Mouse (Mus musculus) common myeloid progenitor, adult 5-6 weeks (primary cell): ENCODE results near the gene Ndufc1. TPM values are rescaled to one million over a fixed set of nuclear protein-coding genes. Genes with fewer than 3 reads are reported as not detected.
"Not testable (repeated sequence)": the region's sequence is repeated elsewhere in the genome, so short reads cannot be mapped to it uniquely, and the experiment has no call there.

ENCODE experiments used
- ATAC-seq: replicated peaks from 2 replicates; pipeline ENCODE4 v1.8.0; 2016; ENCODE audit warnings: low read depth, mild to moderate bottlenecking, moderate TSS enrichment, inconsistent platforms; ENCODE audit not compliant: poor library complexity, severe bottlenecking
- total RNA-seq: library from RNA; stranded (forward); fragments of 200-1000, 187-1606 nt; gene quantifications from 2 replicates; pipeline ENCODE4 v1.2.3, GENCODE M21; 2017

Ndufc1 gene
- total RNA-seq, 1 experiment from 2014 or later, result 22.7 TPM

- ATAC-seq, result no peak
Observed at GRCm38 (mm10) chr3:51373544-51373943, 35.2 kb downstream of the Ndufc1 start.

DNA sequence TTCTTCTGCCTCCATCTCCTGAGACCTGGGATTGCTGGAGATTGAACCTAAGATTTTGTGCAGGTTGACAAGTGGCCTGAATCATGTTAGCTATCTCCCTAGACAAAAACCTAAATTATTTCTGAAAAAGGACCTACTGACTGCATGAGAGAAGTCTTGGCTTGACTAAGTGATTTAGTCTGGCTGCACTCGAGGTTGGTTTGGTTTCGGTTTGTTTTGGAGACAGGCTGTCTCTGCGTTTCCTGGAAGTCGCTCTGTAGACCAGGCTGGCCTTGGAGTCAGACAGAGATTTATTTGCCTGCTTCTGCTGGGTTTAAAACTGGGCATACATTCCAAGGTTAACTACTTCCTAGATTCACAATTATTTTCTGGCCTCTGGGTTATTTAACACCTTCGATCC is 35.9 kb downstream of the Ndufc1 start:
- ATAC-seq, result no peak

DNA sequence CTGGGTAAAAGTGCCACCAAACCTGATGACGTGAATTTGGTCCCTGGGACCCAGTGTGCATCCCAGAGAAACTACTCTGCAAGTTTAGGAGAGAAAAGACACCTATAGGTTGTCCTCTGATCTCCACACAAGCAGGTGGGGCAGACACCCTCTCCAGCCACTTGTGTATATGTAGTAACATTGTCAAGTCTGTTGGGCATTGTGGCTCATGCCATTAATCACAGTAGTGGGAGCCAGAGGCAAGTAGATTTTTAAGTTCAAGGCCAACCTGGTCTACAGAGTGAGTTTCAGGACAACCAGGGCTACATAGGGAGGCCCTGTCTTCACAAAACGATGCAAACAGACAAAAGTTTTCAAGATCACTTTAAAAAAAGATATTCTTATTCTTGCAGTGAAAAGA is 37.0 kb downstream of the Ndufc1 start:
- ATAC-seq, result no peak

DNA sequence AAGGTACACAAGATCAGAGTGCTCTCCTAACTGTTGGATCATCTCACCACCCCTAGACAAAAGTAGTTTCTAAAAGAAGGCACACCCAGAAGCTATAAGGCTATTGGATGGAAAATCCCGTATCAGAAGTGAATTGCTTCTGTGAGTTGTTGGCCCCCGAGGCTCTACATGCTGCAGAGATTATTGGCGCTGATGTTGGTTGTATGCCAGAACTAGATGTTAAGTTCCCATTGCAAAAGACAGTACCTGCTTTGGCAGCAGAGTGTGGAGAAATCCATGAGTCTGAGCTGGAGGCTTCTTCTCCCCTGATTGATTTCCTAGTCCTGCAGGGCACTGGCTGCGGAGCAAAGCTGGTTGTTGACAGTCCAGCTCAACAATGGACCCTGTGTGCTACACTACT is 40.8 kb downstream of the Ndufc1 start:
- no peak for ATAC-seq

- ATAC-seq, result no peak
Observed at GRCm38 (mm10) chr3:51366926-51367325, 41.9 kb downstream of the Ndufc1 start.

GRCm38 (mm10) chr3:51365517-51365882 is 43.3 kb downstream of the Ndufc1 start:
- no peak; the same call in 1 of the 2 replicates for ATAC-seq

GRCm38 (mm10) chr3:51364703-51365516 is 43.9 kb downstream of the Ndufc1 start:
- ATAC-seq, result peak; percentile 91

GRCm38 (mm10) chr3:51361066-51361465 is 47.7 kb downstream of the Ndufc1 start:
- ATAC-seq, result no peak

DNA sequence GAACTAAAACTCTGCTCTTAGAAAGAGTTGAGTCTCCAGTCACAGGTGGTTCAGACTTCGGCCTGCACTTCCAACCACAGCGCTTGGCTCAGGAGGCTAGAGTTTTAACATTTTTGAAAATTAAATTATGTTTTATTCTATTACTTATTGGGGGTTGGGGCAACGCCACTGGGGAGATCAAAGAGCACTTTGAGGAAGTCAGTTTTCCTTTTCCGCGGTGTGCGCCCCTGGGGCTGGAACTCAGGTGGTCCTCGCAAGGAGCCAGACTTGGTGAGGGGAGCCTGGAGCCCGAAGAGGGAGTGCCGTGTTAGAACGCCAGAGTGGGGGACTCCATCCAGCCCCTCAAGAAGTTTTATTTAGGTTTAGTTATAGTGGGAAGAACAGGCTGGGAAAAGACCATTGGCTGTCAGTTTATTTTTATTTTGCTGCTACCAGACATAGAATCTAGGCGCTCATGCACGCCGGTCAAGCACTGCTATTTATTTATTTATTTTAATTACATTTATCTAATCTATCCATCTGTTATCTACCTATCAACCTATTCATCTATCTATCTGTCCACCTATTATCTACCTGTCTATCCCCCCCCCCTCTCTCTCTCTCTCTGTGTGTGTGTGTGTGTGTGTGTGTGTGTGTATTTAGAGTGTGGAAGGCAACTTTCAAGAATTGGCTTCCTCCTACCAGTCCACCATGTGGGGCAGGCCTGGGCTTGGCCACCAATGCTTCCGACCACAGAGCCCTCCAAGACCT is 49.1 kb downstream of the Ndufc1 start:
- ATAC-seq, result no peak

DNA sequence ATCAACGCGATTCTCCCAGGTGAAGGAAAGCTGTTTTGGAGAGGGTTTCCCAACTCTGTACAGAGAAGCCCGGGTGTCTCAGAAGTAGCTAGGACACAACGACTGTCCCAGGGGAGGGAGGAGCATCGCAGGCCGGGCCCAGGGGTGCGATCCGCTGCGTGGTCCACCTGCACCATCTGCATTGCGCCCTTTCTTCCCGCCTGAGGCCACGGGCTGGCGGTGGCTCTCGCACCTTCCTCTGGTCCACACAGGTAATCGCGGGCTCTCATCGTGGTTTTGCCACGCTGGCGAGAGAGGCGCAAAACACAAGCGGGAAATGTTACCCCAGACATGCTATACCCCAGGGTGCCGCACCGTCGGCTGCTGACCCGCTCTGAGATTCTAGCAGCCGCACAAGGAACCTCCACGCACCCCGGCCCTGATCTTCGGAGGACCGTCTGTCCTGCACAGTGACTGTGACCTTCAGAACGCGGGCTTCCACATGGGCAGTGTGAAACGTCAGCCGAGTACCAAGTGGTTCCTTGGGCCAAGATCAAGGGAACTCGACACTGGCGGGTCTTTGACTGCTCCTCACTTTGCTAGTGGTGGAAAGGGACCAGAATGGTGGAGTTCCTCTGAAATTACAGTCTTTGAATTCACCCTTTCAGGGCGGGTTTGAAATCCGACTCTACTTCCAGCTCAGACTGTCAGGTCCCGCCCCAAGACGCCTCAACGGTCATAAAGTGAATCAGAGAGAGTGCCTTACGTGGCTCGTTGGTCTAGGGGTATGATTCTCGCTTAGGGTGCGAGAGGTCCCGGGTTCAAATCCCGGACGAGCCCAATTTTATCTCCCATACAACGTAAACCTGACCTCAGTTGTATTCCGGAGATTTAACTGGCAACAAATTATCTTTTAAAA is 49.9 kb downstream of the Ndufc1 start:
- ATAC-seq, result peak; percentile 71

GRCm38 (mm10) chr3:51358181-51358580 is 50.6 kb downstream of the Ndufc1 start:
- peak; percentile 40 for ATAC-seq

DNA sequence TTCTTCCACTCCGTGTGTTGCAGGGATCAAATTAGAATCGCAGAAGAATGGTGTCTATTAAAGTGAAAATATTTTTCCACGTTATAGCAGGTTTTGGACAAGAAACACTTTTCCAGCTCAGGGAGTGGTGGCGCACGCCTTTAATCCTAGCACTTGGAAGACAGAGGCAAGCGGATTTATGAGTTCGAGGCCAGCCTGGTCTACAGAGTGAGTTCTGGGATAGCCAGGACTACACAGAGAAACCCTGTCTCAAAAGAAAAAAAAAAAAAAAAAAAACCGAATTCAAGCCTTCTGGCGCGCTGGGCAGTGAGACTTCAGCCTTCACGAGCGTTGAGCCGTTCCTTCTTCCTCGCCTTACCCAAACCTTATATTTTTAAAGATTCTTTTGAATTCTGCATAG is 51.2 kb downstream of the Ndufc1 start:
- no peak for ATAC-seq

GRCm38 (mm10) chr3:51357078-51357477 is 51.7 kb downstream of the Ndufc1 start:
- no peak for ATAC-seq

GRCm38 (mm10) chr3:51354956-51355355 is 53.8 kb downstream of the Ndufc1 start:
- ATAC-seq, result not testable (repeated sequence)

Other genes with a start within 250 kb of the Ndufc1 start
- 4.7 and 5.5 TPM in 2 replicates for gene Noct, start 184.5 kb downstream of the Ndufc1 start, total RNA-seq
- 123 and 129 TPM in 2 replicates for gene Elf2, start 68.3 kb downstream of the Ndufc1 start, total RNA-seq
- gene Mgarp, start 12.2 kb downstream of the Ndufc1 start, total RNA-seq, result not detected in 2 replicates
- gene Naa15, start 6.2 kb upstream of the Ndufc1 start, total RNA-seq, result 193 and 245 TPM in 2 replicates
- gene Rab33b, start 74.9 kb upstream of the Ndufc1 start, total RNA-seq, result 10.3 and 16.9 TPM in 2 replicates
- 23.2 and 29.5 TPM in 2 replicates for gene Setd7, start 151.9 kb upstream of the Ndufc1 start, total RNA-seq